Mouse (Mus musculus) kidney, adult 2 months (tissue): ENCODE measurements around the gene Thoc5.

Experiments used
- CTCF ChIP-seq: fragments of 200-500 bp; conservative IDR thresholded peaks from 2 replicates; pipeline ENCODE4 v1.5.1; 2011; ENCODE audit warnings: low read depth, mild to moderate bottlenecking, control low read depth, low read length, moderate library complexity, mixed read lengths; ENCODE audit not compliant: insufficient read depth, insufficient read length
- POLR2A ChIP-seq: fragments of 200-500 bp; IDR thresholded peaks from one replicate; pipeline ENCODE4 v1.6.1; 2011; ENCODE audit warnings: low read depth, low read length, control low read depth

- TF ChIP-seq POLR2A (no peak), CTCF (no peak)
These were observed 11.1 kb downstream of the Thoc5 start for GRCm38 (mm10) chr11:4906231-4906630.
